ENCODE assay signal across 10 mouse cellular contexts in genomic region chr9:114044446-114044845, GRCm38 (mm10). TPM values are rescaled to one million over a fixed set of nuclear protein-coding genes. Genes with fewer than 3 reads are reported as not detected.
A peak's percentile ranks its signal among the peaks of the same experiment; 100 is the strongest.
DNase-seq lines count a peak whose midpoint lies in the region; ATAC-seq lines count a peak whose summit lies in the region.
"Had no signal": no experiment of that assay in that cellular context is flagged by ENCODE, and none has a peak within 500 bp of the region (broad histone marks: within the 10 kb centered on the region; RNA-seq: fewer than 3 reads in every experiment).

No protein-coding gene starts in this region.

- WGBS in forebrain, embryonic 14.5 days = 51% methylated on average over 3 of the region's 3 CpGs
- 62% methylated on average over 3 of the region's 3 CpGs for WGBS in forebrain, embryonic 16.5 days
- 66% methylated on average over 3 of the region's 3 CpGs for WGBS in midbrain, embryonic 14.5 days
- 57% methylated on average over 3 of the region's 3 CpGs for WGBS in midbrain, embryonic 16.5 days

- DNase-seq in forebrain, embryonic 14.5 days (ENCODE audit: low spot score) = peak; percentile 11
- peak; percentile 28 for DNase-seq in midbrain, embryonic 14.5 days
- DNase-seq in brain, adult 2 months (ENCODE audit: low read depth, low spot score) = peak; percentile 12
- DNase-seq in retina, embryonic 14.5 days (ENCODE audit: low spot score) = peak; percentile 38
- no peak for DNase-seq in frontal cortex, adult 2 months (ENCODE audit: extremely low spot score in 1 of 2, low spot score in 1 of 2)
- DNase-seq in layer of hippocampus, adult 11-12 months (ENCODE audit: low spot score) = no peak

- H3K4me1 ChIP-seq in forebrain, embryonic 14.5 days (ENCODE audit: control insufficient read depth, insufficient read depth, low read length) = no peaks in the 10 kb centered on the region
- H3K4me1 ChIP-seq in forebrain, embryonic 16.5 days (replicated peaks; ENCODE audit: control insufficient read depth, insufficient read depth, low read length) = no peaks in the 10 kb centered on the region
- H3K4me1 ChIP-seq in midbrain, embryonic 14.5 days (ENCODE audit: control insufficient read depth, insufficient read depth, low read length) = no peaks in the 10 kb centered on the region
- H3K4me1 ChIP-seq in midbrain, embryonic 16.5 days (ENCODE audit: control insufficient read depth, insufficient read depth, low read length) = no peaks in the 10 kb centered on the region
- H3K4me1 ChIP-seq: hindbrain, embryonic 15.5 days had no signal

- H3K36me3 ChIP-seq in forebrain, embryonic 14.5 days (ENCODE audit: control insufficient read depth, insufficient read depth, low read length) = no peaks in the 10 kb centered on the region
- no peaks in the 10 kb centered on the region for H3K36me3 ChIP-seq in forebrain, embryonic 16.5 days (ENCODE audit: control insufficient read depth, insufficient read depth)
- H3K36me3 ChIP-seq in midbrain, embryonic 14.5 days (ENCODE audit: control insufficient read depth, insufficient read depth, low read length) = no peaks in the 10 kb centered on the region
- H3K36me3 ChIP-seq in midbrain, embryonic 16.5 days (ENCODE audit: control insufficient read depth, insufficient read depth, low read length) = no peaks in the 10 kb centered on the region
- H3K36me3 ChIP-seq: hindbrain, embryonic 15.5 days had no signal

- H3K4me2 ChIP-seq in forebrain, embryonic 14.5 days (ENCODE audit: low read length) = no peak overlapping the region
- no peak overlapping the region for H3K4me2 ChIP-seq in forebrain, embryonic 16.5 days (ENCODE audit: low read length)
- no peak overlapping the region for H3K4me2 ChIP-seq in midbrain, embryonic 14.5 days (ENCODE audit: low read length)
- no peak overlapping the region for H3K4me2 ChIP-seq in midbrain, embryonic 16.5 days (ENCODE audit: low read length)
- H3K4me2 ChIP-seq: hindbrain, embryonic 15.5 days had no signal

- no peak for ATAC-seq in forebrain, embryonic 14.5 days
- no peak for ATAC-seq in forebrain, embryonic 16.5 days
- no peak for ATAC-seq in midbrain, embryonic 14.5 days (ENCODE audit: low FRiP score, low TSS enrichment)
- no peak for ATAC-seq in midbrain, embryonic 16.5 days

- H3K27me3 ChIP-seq in forebrain, embryonic 14.5 days (replicated peaks; ENCODE audit: control insufficient read depth, insufficient read depth, low read length) = no peaks in the 10 kb centered on the region
- H3K27me3 ChIP-seq in forebrain, embryonic 16.5 days (replicated peaks; ENCODE audit: control insufficient read depth, insufficient read depth, low read length) = no peaks in the 10 kb centered on the region
- no peaks in the 10 kb centered on the region for H3K27me3 ChIP-seq in midbrain, embryonic 14.5 days (ENCODE audit: control insufficient read depth, insufficient read depth, low read length)
- no peaks in the 10 kb centered on the region for H3K27me3 ChIP-seq in midbrain, embryonic 16.5 days (ENCODE audit: control insufficient read depth, insufficient read depth, low read depth, low read length)
- H3K27me3 ChIP-seq: hindbrain, embryonic 15.5 days had no signal

- no peak overlapping the region for H3K9ac ChIP-seq in forebrain, embryonic 14.5 days (ENCODE audit: low read length)
- no peak overlapping the region for H3K9ac ChIP-seq in forebrain, embryonic 16.5 days (replicated peaks; ENCODE audit: low read depth, low read length)
- no peak overlapping the region for H3K9ac ChIP-seq in midbrain, embryonic 14.5 days (replicated peaks; ENCODE audit: low read length)
- no peak overlapping the region for H3K9ac ChIP-seq in midbrain, embryonic 16.5 days (ENCODE audit: low read depth, low read length)
- H3K9ac ChIP-seq: hindbrain, embryonic 15.5 days had no signal

- no peak overlapping the region for H3K27ac ChIP-seq in forebrain, embryonic 14.5 days (ENCODE audit: low read depth, low read length)
- no peak overlapping the region for H3K27ac ChIP-seq in forebrain, embryonic 16.5 days (ENCODE audit: low read length)
- no peak overlapping the region for H3K27ac ChIP-seq in midbrain, embryonic 14.5 days (replicated peaks; ENCODE audit: low read depth, low read length)
- H3K27ac ChIP-seq in midbrain, embryonic 16.5 days (ENCODE audit: low read length) = no peak overlapping the region
- H3K27ac ChIP-seq: hindbrain, embryonic 15.5 days had no signal

- H3K9me3 ChIP-seq in forebrain, embryonic 14.5 days (replicated peaks; ENCODE audit: control insufficient read depth, low read length) = no peaks in the 10 kb centered on the region
- no peaks in the 10 kb centered on the region for H3K9me3 ChIP-seq in forebrain, embryonic 16.5 days (ENCODE audit: control insufficient read depth, low read length)
- no peaks in the 10 kb centered on the region for H3K9me3 ChIP-seq in midbrain, embryonic 14.5 days (ENCODE audit: control insufficient read depth, low read length)
- H3K9me3 ChIP-seq in midbrain, embryonic 16.5 days (replicated peaks; ENCODE audit: control insufficient read depth, low read length, poor library complexity, severe bottlenecking) = no peaks in the 10 kb centered on the region
- H3K9me3 ChIP-seq: hindbrain, embryonic 15.5 days had no signal

- H3K4me3 ChIP-seq in forebrain, embryonic 14.5 days (ENCODE audit: low read depth, low read length) = no peak overlapping the region
- no peak overlapping the region for H3K4me3 ChIP-seq in forebrain, embryonic 16.5 days (replicated peaks; ENCODE audit: low read length)
- no peak overlapping the region for H3K4me3 ChIP-seq in midbrain, embryonic 14.5 days (replicated peaks; ENCODE audit: low read depth, low read length)
- no peak overlapping the region for H3K4me3 ChIP-seq in midbrain, embryonic 16.5 days (ENCODE audit: low read depth, low read length)
- H3K4me3 ChIP-seq: hindbrain, embryonic 15.5 days; myocyte had no signal

RNA-seq across cellular contexts. Expression of gene Fbxl2, which starts 1.5 kb away (rescaled TPM):
- 22.0 and 23.7 TPM in 2 replicates for polyA plus RNA-seq in forebrain, embryonic 14.5 days (2014; fragmentation: Nextera tagmentation; extraction: Ambion mirVana)
- polyA plus RNA-seq in forebrain, embryonic 16.5 days (2015; fragmentation: Nextera tagmentation; extraction: Ambion mirVana) = 19.6 and 26.8 TPM in 2 replicates
- polyA plus RNA-seq in midbrain, embryonic 14.5 days (2014; fragmentation: Nextera tagmentation; extraction: Ambion mirVana) = 29.0 and 34.5 TPM in 2 replicates
- 34.1 and 35.3 TPM in 2 replicates for polyA plus RNA-seq in midbrain, embryonic 16.5 days (2015; fragmentation: Nextera tagmentation; extraction: Ambion mirVana)
- polyA plus RNA-seq in frontal cortex, adult 2 months (2012; rRNA removed) = 46.9 and 50.3 TPM in 2 replicates

RNA-seq across cellular contexts. Expression of gene Susd5, which starts 12.5 kb away (rescaled TPM):
- 0.05 TPM in 1 of 2 replicates, not detected in the other for polyA plus RNA-seq in forebrain, embryonic 14.5 days (2014; fragmentation: Nextera tagmentation; extraction: Ambion mirVana)
- polyA plus RNA-seq in forebrain, embryonic 16.5 days (2015; fragmentation: Nextera tagmentation; extraction: Ambion mirVana) = 0.75 TPM in 1 of 2 replicates, not detected in the other
- polyA plus RNA-seq in midbrain, embryonic 14.5 days (2014; fragmentation: Nextera tagmentation; extraction: Ambion mirVana) = 0.19 and 0.37 TPM in 2 replicates
- polyA plus RNA-seq in midbrain, embryonic 16.5 days (2015; fragmentation: Nextera tagmentation; extraction: Ambion mirVana) = 0.55 and 0.72 TPM in 2 replicates
- 2.8 and 3.4 TPM in 2 replicates for polyA plus RNA-seq in frontal cortex, adult 2 months (2012; rRNA removed)

Comparison
In these comparisons a context has a peak if more than half of its experiments do, and no peak if none do; other contexts are left out.
1. DNase-seq: peak in forebrain, embryonic 14.5 days (single experiment), midbrain, embryonic 14.5 days (single experiment), brain, adult 2 months (single experiment) and retina, embryonic 14.5 days (single experiment); none in frontal cortex, adult 2 months (0 of 2) and layer of hippocampus, adult 11-12 months (single experiment).